In genomic region chr9:112207767-112208166, GRCm38 (mm10) we compare ENCODE assay signal across 10 mouse cellular contexts. TPM values are rescaled to one million over a fixed set of nuclear protein-coding genes. Genes with fewer than 3 reads are reported as not detected.
DNase-seq lines count a peak whose midpoint lies in the region; ATAC-seq and TF ChIP-seq lines count a peak whose summit lies in the region.
"Had no signal": no experiment of that assay in that cellular context is flagged by ENCODE, and none has a peak within 500 bp of the region (broad histone marks: within the 10 kb centered on the region; RNA-seq: fewer than 3 reads in every experiment).

No protein-coding gene starts in this region.

- no peak overlapping the region for H3K4me2 ChIP-seq in forebrain, postnatal 0 days (ENCODE audit: low read depth)
- H3K4me2 ChIP-seq in hindbrain, embryonic 14.5 days (replicated peaks), result no peak overlapping the region
- H3K4me2 ChIP-seq in liver, embryonic 16.5 days (ENCODE audit: low read depth, low read length), result no peak overlapping the region
- no peak overlapping the region for H3K4me2 ChIP-seq in neural tube, embryonic 14.5 days (ENCODE audit: low read depth, low read length)

- H3K27me3 ChIP-seq in forebrain, postnatal 0 days (ENCODE audit: insufficient read depth, low read length), result no peaks in the 10 kb centered on the region
- no peaks in the 10 kb centered on the region for H3K27me3 ChIP-seq in hindbrain, embryonic 14.5 days (ENCODE audit: control insufficient read depth, insufficient read depth, low read length)
- no peaks in the 10 kb centered on the region for H3K27me3 ChIP-seq in liver, embryonic 16.5 days (ENCODE audit: control insufficient read depth, insufficient read depth, low read depth, low read length)
- no peaks in the 10 kb centered on the region for H3K27me3 ChIP-seq in neural tube, embryonic 14.5 days (ENCODE audit: control insufficient read depth, insufficient read depth, low read length)
- H3K27me3 ChIP-seq: CH12.LX had no signal

- H3K9ac ChIP-seq in forebrain, postnatal 0 days, result no peak overlapping the region
- no peak overlapping the region for H3K9ac ChIP-seq in hindbrain, embryonic 14.5 days
- no peak overlapping the region for H3K9ac ChIP-seq in liver, embryonic 16.5 days (ENCODE audit: low read depth, low read length)
- no peak overlapping the region for H3K9ac ChIP-seq in neural tube, embryonic 14.5 days (replicated peaks; ENCODE audit: low read depth, low read length)

- ATAC-seq in forebrain, postnatal 0 days, result peak; percentile 91
- ATAC-seq in hindbrain, embryonic 14.5 days (ENCODE audit: low FRiP score), result peak; percentile 88
- ATAC-seq in liver, embryonic 16.5 days (ENCODE audit: low read depth), result peak; percentile 39
- peak; percentile 97 for ATAC-seq in neural tube, embryonic 14.5 days (ENCODE audit: low read depth)

- WGBS in forebrain, postnatal 0 days, result 7% methylated on average over 4 of the region's 4 CpGs
- 11% methylated on average over 4 of the region's 4 CpGs for WGBS in hindbrain, embryonic 14.5 days
- WGBS in liver, embryonic 16.5 days (ENCODE audit: insufficient replicate concordance), result 34% methylated on average over 4 of the region's 4 CpGs
- 27% methylated on average over 4 of the region's 4 CpGs for WGBS in neural tube, embryonic 14.5 days

- DNase-seq in cerebellum, adult 11-12 months, result peak; percentile 70
- no peak for DNase-seq in cerebellum, adult 8-10 months
- DNase-seq in T-cell, adult 2 months (ENCODE audit: low spot score), result peak; percentile 62
- DNase-seq in forebrain, postnatal 0 days, result peak; percentile 78
- peak; percentile 61 for DNase-seq in hindbrain, embryonic 14.5 days (ENCODE audit: low spot score)
- DNase-seq in thymus, postnatal 10 days (ENCODE audit: low spot score in 2 of 2), result peak; percentile 88 to 94

- no peak for TF ChIP-seq CTCF in forebrain, postnatal 0 days (IDR thresholded peaks at IDR 0.05; ENCODE audit: low read depth)

- H3K36me3 ChIP-seq in forebrain, postnatal 0 days (ENCODE audit: insufficient read depth), result peaks cover 9% of the 10 kb centered on the region; the same call in 1 of the 2 replicates
- no peaks in the 10 kb centered on the region for H3K36me3 ChIP-seq in hindbrain, embryonic 14.5 days (replicated peaks; ENCODE audit: control insufficient read depth, insufficient read depth)
- no peaks in the 10 kb centered on the region for H3K36me3 ChIP-seq in liver, embryonic 16.5 days (ENCODE audit: control insufficient read depth, insufficient read depth)
- no peaks in the 10 kb centered on the region for H3K36me3 ChIP-seq in neural tube, embryonic 14.5 days (ENCODE audit: control insufficient read depth, insufficient read depth, low read length)

- no peak overlapping the region for H3K4me3 ChIP-seq in forebrain, postnatal 0 days (ENCODE audit: low read depth, low read length)
- H3K4me3 ChIP-seq in hindbrain, embryonic 14.5 days (replicated peaks; ENCODE audit: low read length), result no peak overlapping the region
- H3K4me3 ChIP-seq in liver, embryonic 16.5 days (ENCODE audit: low read depth, low read length), result no peak overlapping the region
- no peak overlapping the region for H3K4me3 ChIP-seq in neural tube, embryonic 14.5 days (ENCODE audit: low read depth, low read length)

- H3K4me1 ChIP-seq in forebrain, postnatal 0 days (ENCODE audit: insufficient read depth), result no peaks in the 10 kb centered on the region
- no peaks in the 10 kb centered on the region; the same call in 1 of the 2 replicates for H3K4me1 ChIP-seq in hindbrain, embryonic 14.5 days (replicated peaks; ENCODE audit: control insufficient read depth, insufficient read depth, low read length)
- no peaks in the 10 kb centered on the region for H3K4me1 ChIP-seq in liver, embryonic 16.5 days (ENCODE audit: control insufficient read depth, low read depth, low read length)
- H3K4me1 ChIP-seq in neural tube, embryonic 14.5 days (ENCODE audit: control insufficient read depth, insufficient read depth, low read length), result no peaks in the 10 kb centered on the region

- H3K9me3 ChIP-seq in forebrain, postnatal 0 days (ENCODE audit: low read length), result no peaks in the 10 kb centered on the region
- no peaks in the 10 kb centered on the region for H3K9me3 ChIP-seq in hindbrain, embryonic 14.5 days (ENCODE audit: control insufficient read depth, low read length)
- H3K9me3 ChIP-seq in liver, embryonic 16.5 days (replicated peaks; ENCODE audit: control insufficient read depth, low read length), result no peaks in the 10 kb centered on the region
- H3K9me3 ChIP-seq in neural tube, embryonic 14.5 days (ENCODE audit: control insufficient read depth, low read length), result no peaks in the 10 kb centered on the region

- H3K27ac ChIP-seq in forebrain, postnatal 0 days (ENCODE audit: low read depth, low read length), result peak overlapping the region; percentile 57
- peak overlapping the region; percentile 41; the same call in 1 of the 2 replicates for H3K27ac ChIP-seq in hindbrain, embryonic 14.5 days
- no peak overlapping the region for H3K27ac ChIP-seq in liver, embryonic 16.5 days (ENCODE audit: low read length)
- 0 out of 2 replicates have a peak overlapping the region, but pooled peaks have one; percentile 2 for H3K27ac ChIP-seq in neural tube, embryonic 14.5 days (ENCODE audit: low read depth, low read length)

RNA-seq across cellular contexts. Expression of gene Arpp21, which starts 28.0 kb away (rescaled TPM):
- total RNA-seq in forebrain, postnatal 0 days (2014; rRNA removed), result 151 and 230 TPM in 2 replicates
- 118 and 122 TPM in 2 replicates for polyA plus RNA-seq in forebrain, postnatal 0 days (2015; fragmentation: Nextera tagmentation; extraction: Ambion mirVana)
- 29.1 and 40.8 TPM in 2 replicates for polyA plus RNA-seq in hindbrain, embryonic 14.5 days (2014; fragmentation: Nextera tagmentation; extraction: Ambion mirVana)
- polyA plus RNA-seq in liver, embryonic 16.5 days (2015; fragmentation: Nextera tagmentation; extraction: Ambion mirVana), result 0.84 and 1.1 TPM in 2 replicates
- 39.6 and 59.8 TPM in 2 replicates for polyA plus RNA-seq in neural tube, embryonic 14.5 days (2014; fragmentation: Nextera tagmentation; extraction: Ambion mirVana)
- total RNA-seq: CH12.LX had no signal
- polyA plus RNA-seq: gonadal fat pad, adult 2 months had no signal

Comparison
In these comparisons a context has a peak if more than half of its experiments do, and no peak if none do; other contexts are left out.
1. ATAC-seq: peak in every context shown above with its lines; median percentile 97 in neural tube, embryonic 14.5 days; 91 in forebrain, postnatal 0 days; 88 in hindbrain, embryonic 14.5 days; 39 in liver, embryonic 16.5 days.
2. RNA of gene Arpp21, which starts 28.0 kb away (polyA plus RNA-seq): 118 to 122 TPM in forebrain, postnatal 0 days, 39.6 to 59.8 TPM in neural tube, embryonic 14.5 days and 29.1 to 40.8 TPM in hindbrain, embryonic 14.5 days; 0.84 to 1.1 TPM in liver, embryonic 16.5 days; every median in the first group is over 10 times any median in the second.